Mouse (Mus musculus) forebrain, embryonic 16.5 days (tissue): ENCODE results near the gene Gm7247. TPM values are rescaled to one million over a fixed set of nuclear protein-coding genes. Genes with fewer than 3 reads are reported as not detected.

Experiments
- ATAC-seq: fragments of 200-750 bp; cut with Nextera tagmentation; 2 replicates; pipeline ENCODE4 v1.8.0; 2017; ENCODE audit warnings: mild to moderate bottlenecking, moderate library complexity
- H3K27ac ChIP-seq: fragments of 300-500 bp; sonication (generic); 2 replicates; pipeline ENCODE4 v1.5.1; 2014; ENCODE audit warnings: low read length, control low read depth
- H3K27me3 ChIP-seq: fragments of 300-500 bp; sonication (generic); replicated peaks from 2 replicates; pipeline ENCODE4 v1.6.1; 2014; ENCODE audit warnings: low read length; ENCODE audit not compliant: control insufficient read depth, insufficient read depth
- H3K36me3 ChIP-seq: fragments of 300-500 bp; sonication (generic); 2 replicates; pipeline ENCODE4 v1.6.1; 2014; ENCODE audit not compliant: control insufficient read depth, insufficient read depth
- H3K4me1 ChIP-seq: fragments of 300-500 bp; sonication (generic); replicated peaks from 2 replicates; pipeline ENCODE4 v1.6.1; 2014; ENCODE audit warnings: low read length; ENCODE audit not compliant: control insufficient read depth, insufficient read depth
- H3K4me2 ChIP-seq: fragments of 300-500 bp; sonication (generic); 2 replicates; pipeline ENCODE4 v1.6.1; 2014; ENCODE audit warnings: mild to moderate bottlenecking, low read length, control low read depth
- H3K4me3 ChIP-seq: fragments of 300-500 bp; sonication (generic); replicated peaks from 2 replicates; pipeline ENCODE4 v1.5.1; 2014; ENCODE audit warnings: mild to moderate bottlenecking, low read length, control low read depth
- H3K9ac ChIP-seq: fragments of 300-500 bp; sonication (generic); replicated peaks from 2 replicates; pipeline ENCODE4 v1.6.1; 2014; ENCODE audit warnings: low read depth, low read length, control low read depth
- H3K9me3 ChIP-seq: fragments of 300-500 bp; sonication (generic); 2 replicates; pipeline ENCODE4 v1.6.1; 2016; ENCODE audit warnings: low read length; ENCODE audit not compliant: control insufficient read depth
- WGBS: fragments of 180-500 bp; shearing (Covaris S2); extraction: QIAGEN DNeasy Blood & Tissue Kit; methylation state at CpG from one replicate; pipeline ENCODE4 v1.1.7; 2014; 5-methylcytosine and 5-hydroxymethylcytosine counted together
- polyA plus RNA-seq: library from polyadenylated mRNA; unstranded; fragments of >200 nt; fragmentation: Nextera tagmentation; extraction: Ambion mirVana; gene quantifications from 2 replicates; pipeline ENCODE4 v1.2.1, GENCODE M21; 2015

Gene Gm7247
- polyA plus RNA-seq, result not detected in 2 replicates

DNA sequence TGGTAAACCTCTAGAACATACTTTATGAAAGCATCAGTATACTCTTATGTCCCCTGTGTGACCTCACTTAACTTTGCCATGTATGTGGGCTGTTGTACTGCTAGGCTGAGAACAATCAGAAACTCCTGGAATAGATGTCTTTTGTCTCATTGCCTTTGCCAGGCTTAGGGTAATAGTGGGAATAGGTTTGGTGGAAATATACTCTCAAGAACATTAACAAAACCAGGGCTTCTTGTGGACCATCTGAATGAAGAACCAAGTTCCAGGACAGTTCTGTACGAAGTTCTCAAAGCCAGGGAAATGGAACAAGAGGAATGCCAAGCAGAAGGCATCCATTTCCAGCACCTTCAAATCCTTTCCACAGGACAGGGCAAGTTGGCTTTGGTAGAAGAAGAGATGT is at the start of gene Gm7247:
Gene Gm7247 (plus strand): TSS at position 301 of the 400 bp plus-strand sequence.
- Histone ChIP-seq H3K27me3 (0 out of 2 replicates have a peak, but pooled peaks cover 2% of the 10 kb centered on the region), H3K4me2 (no peak within 1 kb of the TSS), H3K27ac (no peak within 1 kb of the TSS), H3K4me1 (no peaks in the 10 kb centered on the region), H3K9ac (no peak within 1 kb of the TSS), H3K9me3 (no peaks in the 10 kb centered on the region), H3K4me3 (no peak within 1 kb of the TSS), H3K36me3 (no peaks in the 10 kb centered on the region)
- ATAC-seq, result no peak
- WGBS, result 75% methylated on average over 1 of the region's 1 CpGs

DNA sequence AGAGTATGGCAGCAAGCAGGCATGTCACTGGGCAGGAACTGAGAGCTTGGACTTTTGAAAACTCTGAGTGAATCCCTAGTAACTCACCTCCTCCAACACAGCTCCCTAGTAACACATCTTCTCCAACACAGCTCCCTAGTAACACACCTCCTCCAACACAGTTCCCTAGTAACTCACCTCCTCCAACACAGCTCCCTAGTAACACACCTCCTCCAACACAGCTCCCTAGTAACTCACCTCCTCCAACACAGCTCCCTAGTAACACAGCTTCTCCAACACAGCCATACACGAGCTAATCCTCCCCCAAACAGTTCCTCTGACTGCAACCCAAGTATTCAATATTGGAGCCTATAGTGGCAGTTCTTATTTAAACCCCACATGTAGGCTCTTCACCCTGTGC is 37.6 kb upstream of the Gm7247 start:
- Histone ChIP-seq H3K36me3 (no peaks in the 10 kb centered on the region), H3K9me3 (no peaks in the 10 kb centered on the region), H3K9ac (no peak overlapping the region), H3K4me2 (no peak overlapping the region), H3K27me3 (no peaks in the 10 kb centered on the region), H3K4me1 (no peaks in the 10 kb centered on the region), H3K27ac (no peak overlapping the region), H3K4me3 (no peak overlapping the region)
- ATAC-seq, result no peak
- WGBS, result 44% methylated on average over 1 of the region's 1 CpGs

DNA sequence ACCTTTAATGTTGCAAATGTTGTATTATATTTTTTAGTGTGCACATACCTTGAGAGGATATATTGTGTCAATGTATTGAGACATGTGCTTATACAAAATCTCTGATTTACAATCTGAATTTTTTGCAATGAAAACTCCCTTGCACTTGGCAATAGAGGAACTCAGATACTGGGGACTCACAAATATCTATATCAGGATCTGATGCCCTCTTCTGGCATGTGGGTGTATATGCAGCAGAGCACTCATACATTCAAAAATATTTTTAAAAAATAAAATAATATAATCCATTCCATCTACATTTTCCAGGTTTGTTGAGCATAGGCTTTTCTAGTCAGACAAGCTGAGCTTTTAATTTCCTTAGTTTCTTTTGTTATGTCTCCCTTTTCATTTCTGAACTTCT is 15.5 kb upstream of the Gm7247 start:
- no peak for ATAC-seq
- no peaks in the 10 kb centered on the region for H3K9me3 ChIP-seq
- H3K4me2 ChIP-seq, result no peak overlapping the region
- H3K27me3 ChIP-seq, result no peaks in the 10 kb centered on the region
- H3K4me3 ChIP-seq, result no peak overlapping the region
- no peak overlapping the region for H3K9ac ChIP-seq
- H3K4me1 ChIP-seq, result no peaks in the 10 kb centered on the region
- H3K36me3 ChIP-seq, result no peaks in the 10 kb centered on the region
- no peak overlapping the region for H3K27ac ChIP-seq

DNA sequence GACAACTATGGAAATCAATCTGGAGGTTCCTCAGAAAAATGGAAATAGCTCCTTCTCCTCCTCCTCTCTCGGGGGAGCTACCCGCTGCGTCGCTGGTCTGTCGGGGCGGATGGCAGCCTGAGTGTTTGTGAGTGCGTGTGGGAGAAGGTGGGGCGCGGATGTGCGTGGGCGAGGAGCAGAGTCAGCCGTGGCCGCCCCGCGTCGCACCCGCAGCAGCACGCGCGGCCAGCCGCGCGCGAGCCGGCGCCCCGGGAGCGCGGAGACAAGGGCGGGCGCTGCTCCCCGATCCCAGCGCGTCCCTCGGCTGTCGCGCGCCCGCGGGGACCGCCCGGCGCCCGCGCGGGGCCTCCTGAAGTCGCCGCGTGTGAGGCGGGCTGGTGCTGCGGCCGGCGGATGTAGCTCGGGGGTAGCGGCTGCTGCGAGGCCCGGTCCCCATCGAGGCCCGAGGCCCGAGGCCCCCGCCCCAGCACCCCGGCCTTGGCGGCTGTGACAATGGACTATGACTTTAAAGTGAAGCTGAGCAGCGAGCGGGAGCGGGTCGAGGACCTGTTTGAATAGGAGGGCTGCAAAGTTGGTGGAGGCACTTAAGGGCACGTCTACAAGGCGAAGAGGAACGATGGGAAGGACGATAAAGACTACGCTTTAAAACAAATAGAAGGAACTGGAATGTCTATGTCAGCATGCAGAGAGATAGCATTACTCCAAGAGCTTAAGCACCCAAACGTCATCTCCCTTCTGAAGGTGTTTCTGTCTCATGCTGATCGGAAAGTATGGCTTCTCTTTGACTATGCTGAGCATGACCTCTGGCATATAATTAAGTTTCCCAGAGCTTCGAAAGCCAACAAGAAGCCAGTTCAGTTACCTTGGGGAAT is 3.2 kb upstream of the Gm7247 start:
- peak overlapping the region; percentile 70 for H3K9ac ChIP-seq
- H3K4me2 ChIP-seq, result peak overlapping the region; percentile 78
- ATAC-seq, result peak; percentile 94
- peak overlapping the region; percentile 57 for H3K4me3 ChIP-seq
- no peaks in the 10 kb centered on the region for H3K9me3 ChIP-seq
- WGBS, result 5% methylated on average over 61 of the region's 75 CpGs
- 0 out of 2 replicates have a peak, but pooled peaks cover 2% of the 10 kb centered on the region for H3K27me3 ChIP-seq
- H3K36me3 ChIP-seq, result no peaks in the 10 kb centered on the region
- H3K27ac ChIP-seq, result no peak overlapping the region
- no peaks in the 10 kb centered on the region for H3K4me1 ChIP-seq

DNA sequence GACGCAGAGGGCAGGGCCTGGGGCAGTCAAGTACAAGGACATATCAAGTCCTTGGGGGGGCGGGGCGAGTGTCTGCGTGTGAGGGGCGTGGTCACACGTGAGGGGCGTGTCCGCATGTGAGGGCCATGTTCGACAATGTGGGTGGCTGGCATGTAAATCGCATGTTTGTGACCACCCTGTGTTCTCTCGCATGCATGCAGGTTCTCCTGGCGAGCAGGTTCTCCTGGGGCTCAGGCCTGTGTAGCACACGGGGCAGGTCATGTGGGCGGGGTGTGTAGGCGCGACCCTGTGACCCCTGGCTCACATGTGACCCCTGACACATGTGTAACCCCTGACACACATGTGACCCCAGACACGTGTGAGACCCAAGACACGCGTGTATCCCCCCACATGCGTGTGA is 21.2 kb downstream of the Gm7247 start:
- no peaks in the 10 kb centered on the region for H3K27me3 ChIP-seq
- ATAC-seq, result no peak
- no peak overlapping the region for H3K4me3 ChIP-seq
- no peaks in the 10 kb centered on the region for H3K4me1 ChIP-seq
- no peak overlapping the region for H3K4me2 ChIP-seq
- no peak overlapping the region for H3K9ac ChIP-seq
- H3K27ac ChIP-seq, result no peak overlapping the region
- peaks cover 18% of the 10 kb centered on the region for H3K9me3 ChIP-seq
- no peaks in the 10 kb centered on the region for H3K36me3 ChIP-seq
- WGBS, result 95% methylated on average over 20 of the region's 20 CpGs

DNA sequence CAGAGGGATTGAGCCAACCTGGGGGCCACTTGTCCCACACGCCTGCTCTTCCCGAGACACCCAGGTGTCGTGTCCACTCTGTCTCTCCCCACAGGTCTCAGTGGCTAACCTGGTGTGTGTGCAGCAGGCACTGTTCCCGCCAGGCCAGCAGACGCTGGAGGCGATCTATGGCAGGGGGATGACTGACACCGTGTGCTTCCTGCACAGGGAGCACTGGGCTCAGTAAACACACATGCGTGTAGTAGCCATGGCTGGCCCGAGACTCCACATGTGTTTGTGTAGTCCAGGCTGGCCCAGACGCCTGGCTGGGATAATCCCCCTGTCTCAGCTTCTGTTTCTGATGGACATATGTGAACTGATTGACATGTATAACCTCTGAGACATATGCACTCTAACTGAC is 22.8 kb downstream of the Gm7247 start:
- H3K36me3 ChIP-seq, result no peaks in the 10 kb centered on the region
- peaks cover 18% of the 10 kb centered on the region for H3K9me3 ChIP-seq
- H3K9ac ChIP-seq, result no peak overlapping the region
- H3K4me2 ChIP-seq, result no peak overlapping the region
- 95% methylated on average over 10 of the region's 10 CpGs for WGBS
- no peak overlapping the region for H3K4me3 ChIP-seq
- ATAC-seq, result 0 out of 2 replicates have a peak, but pooled peaks have one; percentile 18
- no peak overlapping the region for H3K27ac ChIP-seq
- H3K4me1 ChIP-seq, result no peaks in the 10 kb centered on the region
- no peaks in the 10 kb centered on the region for H3K27me3 ChIP-seq

DNA sequence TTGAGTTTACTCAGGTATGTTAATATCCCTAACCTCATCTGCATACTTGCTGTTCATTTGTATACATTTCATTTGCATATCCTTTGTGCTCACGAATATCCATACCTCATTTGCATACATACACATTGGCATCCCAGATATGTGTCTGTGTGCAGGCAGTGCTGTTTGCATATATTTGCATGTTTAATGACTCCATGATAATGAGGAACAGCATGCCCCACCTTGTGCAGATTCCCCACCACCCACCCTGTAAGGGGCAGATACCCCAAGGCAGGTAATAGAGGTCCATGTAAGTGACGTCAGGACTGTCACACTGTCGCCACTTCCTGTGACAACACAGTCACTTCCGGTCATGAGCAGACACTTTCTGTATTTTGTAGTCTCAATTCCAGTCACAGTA is 24.2 kb downstream of the Gm7247 start:
- H3K4me1 ChIP-seq, result no peaks in the 10 kb centered on the region
- H3K27me3 ChIP-seq, result no peaks in the 10 kb centered on the region
- no peaks in the 10 kb centered on the region for H3K36me3 ChIP-seq
- H3K4me3 ChIP-seq, result no peak overlapping the region
- no peak overlapping the region for H3K4me2 ChIP-seq
- H3K9me3 ChIP-seq, result peaks cover 18% of the 10 kb centered on the region
- WGBS, result 50% methylated on average over 4 of the region's 4 CpGs
- ATAC-seq, result peak; percentile 72
- H3K27ac ChIP-seq, result no peak overlapping the region
- H3K9ac ChIP-seq, result no peak overlapping the region

DNA sequence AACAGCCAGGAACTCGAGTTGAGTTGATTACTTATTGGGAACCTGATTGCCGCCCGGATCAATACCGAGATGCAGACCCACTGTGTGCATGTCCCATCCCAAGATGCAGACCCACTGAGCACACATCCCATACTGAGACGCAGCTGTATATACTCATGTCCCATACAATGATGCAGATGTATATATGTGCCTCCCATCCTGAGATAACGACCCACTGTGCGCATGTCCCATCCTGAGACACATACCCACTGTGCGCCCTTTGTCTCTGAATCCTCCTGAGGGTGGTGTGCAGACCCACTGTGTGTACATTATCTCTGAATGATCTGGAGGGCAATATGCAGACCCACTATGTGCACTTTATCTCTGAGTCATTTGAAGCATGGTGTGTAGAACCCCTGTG is 26.2 kb downstream of the Gm7247 start:
- ATAC-seq, result no peak
- Histone ChIP-seq H3K4me1 (no peaks in the 10 kb centered on the region), H3K4me3 (no peak overlapping the region), H3K27me3 (no peaks in the 10 kb centered on the region), H3K9ac (no peak overlapping the region), H3K4me2 (no peak overlapping the region), H3K27ac (no peak overlapping the region), H3K9me3 (peaks cover 16% of the 10 kb centered on the region), H3K36me3 (no peaks in the 10 kb centered on the region)
- WGBS, result 96% methylated on average over 8 of the region's 8 CpGs

DNA sequence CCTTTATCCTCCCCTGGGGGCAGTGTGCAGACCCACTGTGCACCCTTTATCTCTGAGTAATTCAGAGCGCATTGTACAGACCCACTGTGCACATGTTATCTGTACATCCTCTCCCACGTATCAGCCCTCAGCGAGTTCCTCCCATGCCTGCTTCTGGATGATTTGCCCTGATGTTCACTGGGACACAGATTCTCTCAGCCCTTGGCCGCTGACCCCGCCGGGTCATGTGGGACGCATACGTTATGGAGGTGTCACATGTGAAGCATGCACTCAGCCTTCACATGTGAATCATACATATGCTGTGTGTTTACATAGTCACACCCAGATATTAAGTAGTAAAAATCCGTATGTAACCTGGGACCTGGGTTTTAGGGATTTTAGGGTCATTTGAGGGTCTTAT is 26.7 kb downstream of the Gm7247 start:
- WGBS, result 97% methylated on average over 9 of the region's 9 CpGs
- ATAC-seq, result no peak

More for the DNA sequence above, 26.7 kb downstream of the Gm7247 start:
- Histone ChIP-seq H3K4me1 (no peaks in the 10 kb centered on the region), H3K9ac (no peak overlapping the region), H3K4me2 (no peak overlapping the region), H3K27me3 (no peaks in the 10 kb centered on the region), H3K4me3 (no peak overlapping the region), H3K27ac (no peak overlapping the region), H3K9me3 (peaks cover 12% of the 10 kb centered on the region), H3K36me3 (no peaks in the 10 kb centered on the region)
